Mouse (Mus musculus) heart, postnatal 0 days (tissue): ENCODE results near the gene Lima1. TPM values are rescaled to one million over a fixed set of nuclear protein-coding genes. Genes with fewer than 3 reads are reported as not detected.

Experiments used
- ATAC-seq: fragments of 200-750 bp; cut with Nextera tagmentation; 2 replicates; pipeline ENCODE4 v1.8.0; 2017; ENCODE audit warnings: low read depth, moderate number of reproducible peaks, moderate library complexity; ENCODE audit not compliant: insufficient read depth
- DNase-seq: peaks from one replicate; pipeline ENCODE4 v3.0.0-alpha.2; 2016; ENCODE audit warnings: low spot score
- H3K27ac ChIP-seq: fragments of 300-500 bp; sonication (generic); 2 replicates; pipeline ENCODE4 v1.5.1; 2014; ENCODE audit warnings: low read depth, mild to moderate bottlenecking
- H3K27me3 ChIP-seq: fragments of 300-500 bp; sonication (generic); 2 replicates; pipeline ENCODE4 v1.6.1; 2014; ENCODE audit warnings: low read length, mixed read lengths; ENCODE audit not compliant: control insufficient read depth, insufficient read depth
- H3K36me3 ChIP-seq: fragments of 300-500 bp; sonication (generic); replicated peaks from 2 replicates; pipeline ENCODE4 v1.6.1; 2014; ENCODE audit warnings: low read length, mixed read lengths; ENCODE audit not compliant: control insufficient read depth, insufficient read depth
- H3K4me1 ChIP-seq: fragments of 300-500 bp; sonication (generic); 2 replicates; pipeline ENCODE4 v1.6.1; 2014; ENCODE audit warnings: antibody characterized with exemption; ENCODE audit not compliant: control insufficient read depth, insufficient read depth
- H3K4me2 ChIP-seq: fragments of 300-500 bp; sonication (generic); 2 replicates; pipeline ENCODE4 v1.6.1; 2014; ENCODE audit warnings: low read depth, mild to moderate bottlenecking, low read length, moderate library complexity
- H3K4me3 ChIP-seq: fragments of 300-500 bp; sonication (generic); 2 replicates; pipeline ENCODE4 v1.5.1; 2014; ENCODE audit warnings: low read depth, low read length
- H3K9ac ChIP-seq: fragments of 300-500 bp; sonication (generic); replicated peaks from 2 replicates; pipeline ENCODE4 v1.6.1; 2014; ENCODE audit warnings: low read depth, low read length, mixed read lengths
- H3K9me3 ChIP-seq: fragments of 300-500 bp; sonication (generic); replicated peaks from 2 replicates; pipeline ENCODE4 v1.6.1; 2016; ENCODE audit warnings: low read length; ENCODE audit not compliant: control insufficient read depth
- CTCF ChIP-seq: IDR thresholded peaks from 2 replicates; pipeline ENCODE4 v1.5.1; 2016; ENCODE audit warnings: antibody characterized with exemption, control low read depth, low read depth
- EP300 ChIP-seq: IDR thresholded peaks from 2 replicates; pipeline ENCODE4 v1.6.1; 2016; ENCODE audit warnings: antibody characterized with exemption, low read depth
- WGBS: fragments of 180-500 bp; shearing (Covaris S2); extraction: QIAGEN DNeasy Blood & Tissue Kit; methylation state at CpG from one replicate; pipeline ENCODE4 v1.1.7; 2014; 5-methylcytosine and 5-hydroxymethylcytosine counted together
- polyA plus RNA-seq: library from polyadenylated mRNA; unstranded; fragments of >200 nt; fragmentation: Nextera tagmentation; extraction: Ambion mirVana; gene quantifications from 2 replicates; pipeline ENCODE4 v1.2.1, GENCODE M21; 2015
- total RNA-seq: library from RNA; depleted of rRNA; stranded (reverse); fragments of >200 nt; gene quantifications from 2 replicates; pipeline ENCODE4 v1.2.3, GENCODE M21; 2014; ENCODE audit warnings: low replicate concordance

Lima1 gene
- total and polyA plus RNA-seq, 2 experiments from 2014 or later = 12.6 to 12.7 TPM

DNA sequence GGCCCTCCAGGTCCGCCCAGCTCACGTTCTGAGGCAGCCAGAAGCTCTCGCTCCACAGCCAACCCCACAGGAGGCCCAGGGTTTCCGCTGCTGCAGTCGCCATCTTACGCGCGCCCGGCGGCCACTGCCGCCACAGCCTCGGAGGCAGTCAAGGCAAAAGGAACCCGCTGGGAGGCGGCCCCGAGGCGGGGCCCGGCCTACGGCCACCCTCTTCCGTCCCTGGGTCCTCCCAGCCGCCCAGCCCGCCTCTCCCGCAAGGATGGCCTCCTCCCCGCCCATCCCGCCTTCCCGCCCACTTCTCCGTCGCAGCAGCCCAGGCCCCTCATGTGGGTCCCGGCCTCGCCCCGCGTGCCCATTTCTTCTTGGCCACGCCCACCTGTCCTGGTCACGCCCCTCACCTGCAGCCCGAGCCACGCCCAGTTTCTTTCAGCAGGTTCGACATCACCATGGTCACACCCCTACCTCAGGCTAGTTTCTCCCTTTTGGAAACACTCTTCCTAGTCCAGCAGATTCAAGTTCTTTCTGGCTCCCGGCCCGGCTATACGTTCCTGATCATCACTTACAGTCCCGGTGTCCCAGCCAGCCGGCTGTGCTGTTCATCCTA is 102.9 kb downstream of the Lima1 start:
- peak; percentile 82 for DNase-seq
- Histone ChIP-seq H3K4me2 (peak overlapping the region; percentile 77), H3K4me3 (peak overlapping the region; percentile 73), H3K27me3 (no peaks in the 10 kb centered on the region), H3K4me1 (no peaks in the 10 kb centered on the region), H3K27ac (peak overlapping the region; percentile 81), H3K9me3 (no peaks in the 10 kb centered on the region), H3K9ac (peak overlapping the region; percentile 73), H3K36me3 (no peaks in the 10 kb centered on the region)
- under 1% methylated on average over 37 of the region's 41 CpGs for WGBS
- ATAC-seq = peak; percentile 94
- TF ChIP-seq EP300 = no peak
- no peak for TF ChIP-seq CTCF

DNA sequence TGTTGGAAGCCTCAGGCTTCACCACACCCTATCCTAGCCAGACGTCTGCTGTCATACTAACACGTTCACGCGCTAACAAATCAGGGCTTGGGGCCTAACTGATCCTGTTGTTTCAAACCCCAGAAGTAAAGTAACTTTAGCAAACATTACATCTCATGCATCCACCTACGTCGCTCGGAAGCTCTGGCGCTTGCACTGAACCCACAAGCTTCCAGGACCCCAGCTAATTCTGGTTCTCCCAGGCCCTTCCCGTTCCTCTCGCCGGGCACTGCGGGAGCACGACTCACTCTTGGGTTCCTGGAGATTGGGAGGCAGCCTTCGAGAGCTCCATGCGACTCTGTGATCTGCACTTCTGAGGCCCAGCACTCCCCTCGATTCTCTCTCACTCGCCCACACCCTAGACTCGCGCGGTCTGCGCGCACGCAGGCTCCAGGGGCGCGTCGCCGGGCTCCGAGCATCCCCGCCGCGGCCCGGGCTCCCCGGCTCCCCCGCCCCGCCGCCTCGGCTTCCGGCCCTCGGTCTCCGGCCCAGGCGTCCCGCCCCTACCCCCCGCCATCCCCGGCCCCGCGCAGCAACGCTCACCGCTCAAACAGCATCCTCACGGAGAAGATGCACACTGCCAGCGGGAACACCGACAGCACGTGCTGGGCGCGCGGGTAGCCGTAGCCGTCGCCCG is 103.5 kb downstream of the Lima1 start:
- Histone ChIP-seq H3K4me1 (no peaks in the 10 kb centered on the region), H3K4me2 (peak overlapping the region; percentile 77), H3K27me3 (no peaks in the 10 kb centered on the region), H3K9ac (peak overlapping the region; percentile 73), H3K9me3 (no peaks in the 10 kb centered on the region), H3K27ac (peak overlapping the region; percentile 81), H3K36me3 (no peaks in the 10 kb centered on the region), H3K4me3 (peak overlapping the region; percentile 73)
- ATAC-seq (peak; percentile 62), DNase-seq (no peak)
- TF ChIP-seq CTCF (no peak), EP300 (no peak)
- under 1% methylated on average over 58 of the region's 59 CpGs for WGBS

DNA sequence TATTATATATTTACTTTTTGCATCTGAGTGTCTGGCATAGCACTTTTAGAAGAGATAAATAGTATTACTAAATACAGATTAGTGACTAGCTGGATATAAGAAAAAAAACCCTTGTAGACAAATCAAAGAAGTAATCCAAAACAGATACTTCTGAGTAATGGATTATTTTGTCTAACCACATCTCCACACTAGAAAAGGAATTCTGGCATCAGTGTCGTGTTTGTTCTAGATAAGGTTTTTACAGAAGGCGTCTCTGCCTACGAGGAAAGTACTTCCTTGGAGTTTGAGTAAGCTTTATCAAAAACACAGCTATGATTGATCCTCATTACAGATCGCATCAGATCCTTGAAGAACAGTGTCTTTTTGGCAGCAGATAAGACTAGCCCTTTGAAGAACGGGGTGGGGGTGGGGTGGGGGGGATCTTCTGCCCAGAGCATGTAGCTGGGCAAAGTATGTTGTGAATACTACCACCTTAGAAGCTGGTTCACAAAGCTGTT is 104.2 kb downstream of the Lima1 start:
- DNase-seq (no peak), ATAC-seq (no peak)
- Histone ChIP-seq H3K36me3 (no peaks in the 10 kb centered on the region), H3K27ac (peak overlapping the region; percentile 81; the same call in 1 of the 2 replicates), H3K27me3 (no peaks in the 10 kb centered on the region), H3K4me3 (peak overlapping the region; percentile 73), H3K9ac (peak overlapping the region; percentile 73), H3K9me3 (no peaks in the 10 kb centered on the region), H3K4me2 (peak overlapping the region; percentile 77), H3K4me1 (no peaks in the 10 kb centered on the region)
- TF ChIP-seq EP300 (no peak), CTCF (no peak)
- WGBS = 14% methylated on average over 5 of the region's 5 CpGs

DNA sequence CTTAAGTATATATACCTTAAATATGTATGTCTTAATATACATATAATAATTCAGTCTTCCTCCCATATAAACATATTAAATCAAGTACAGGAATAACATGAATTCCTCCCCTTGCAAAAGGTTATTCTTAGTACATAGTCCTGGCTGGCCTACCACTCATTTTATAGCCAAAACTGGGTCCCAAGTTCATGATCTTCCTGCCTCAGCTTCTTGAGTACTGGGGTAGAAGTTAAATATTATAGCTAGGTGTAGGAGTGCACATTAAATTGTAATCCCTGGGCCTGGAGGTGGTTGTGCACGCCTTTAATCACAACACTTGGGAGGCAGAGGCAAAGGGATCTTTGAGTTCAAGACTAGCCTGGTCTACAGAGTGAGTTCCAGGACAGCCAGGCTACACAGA is 106.5 kb downstream of the Lima1 start:
- Histone ChIP-seq H3K27me3 (no peaks in the 10 kb centered on the region), H3K36me3 (no peaks in the 10 kb centered on the region; the same call in 1 of the 2 replicates), H3K4me2 (no peak overlapping the region), H3K27ac (no peak overlapping the region), H3K9ac (no peak overlapping the region), H3K4me1 (no peaks in the 10 kb centered on the region), H3K4me3 (no peak overlapping the region), H3K9me3 (no peaks in the 10 kb centered on the region)
- WGBS = 87% methylated on average over 1 of the region's 1 CpGs
- TF ChIP-seq CTCF = no peak
- TF ChIP-seq EP300 = no peak
- no peak for DNase-seq
- no peak for ATAC-seq

DNA sequence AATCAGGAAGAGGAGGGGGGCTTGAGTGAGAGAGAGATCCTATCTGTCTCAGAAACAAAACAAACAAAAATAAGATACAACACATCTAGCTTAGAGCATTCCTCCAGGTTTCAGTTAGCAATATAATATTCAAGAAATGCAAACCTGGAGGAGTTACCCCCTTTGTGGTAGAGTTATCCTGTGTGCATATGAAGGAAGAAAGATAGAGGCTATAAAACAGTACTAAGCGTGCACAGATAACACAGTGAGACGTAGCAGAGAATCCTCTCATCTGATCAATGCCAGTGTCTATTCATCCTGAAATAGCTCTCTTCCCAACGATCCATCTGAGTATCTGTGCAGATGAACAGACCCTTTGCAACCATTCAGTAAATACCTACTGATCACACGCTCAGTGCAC is 107.8 kb downstream of the Lima1 start:
- ATAC-seq (no peak), DNase-seq (no peak)
- H3K9ac ChIP-seq = no peak overlapping the region
- no peaks in the 10 kb centered on the region for H3K4me1 ChIP-seq
- no peaks in the 10 kb centered on the region for H3K27me3 ChIP-seq
- no peak overlapping the region for H3K27ac ChIP-seq
- H3K9me3 ChIP-seq = no peaks in the 10 kb centered on the region
- TF ChIP-seq CTCF (no peak), EP300 (no peak)
- no peak overlapping the region for H3K4me2 ChIP-seq
- 68% methylated on average over 4 of the region's 4 CpGs for WGBS
- H3K36me3 ChIP-seq = no peaks in the 10 kb centered on the region; the same call in 1 of the 2 replicates
- H3K4me3 ChIP-seq = no peak overlapping the region
